Mouse (Mus musculus) heart, adult 18-20 months (tissue): ENCODE measurements around the gene Sbf1. TPM values are rescaled to one million over a fixed set of nuclear protein-coding genes. Genes with fewer than 3 reads are reported as not detected.

Experiments used
- DNase-seq, 2 experiments: peaks; one replicate each; pipeline ENCODE4 v3.0.0; 2021 to 2022; ENCODE audit warnings: mixed read lengths in 1 of 2
- microRNA-seq, 2 experiments: library from miRNA; unstranded; fragments of <30 nt; microRNA quantifications; one replicate each; pipeline ENCODE4 v1.2.0; 2022
- total RNA-seq, 2 experiments: library from RNA; stranded (reverse); gene quantifications; 2 replicates each; pipeline ENCODE4 v1.2.3; 2021

Gene Sbf1
- total RNA-seq, 2 experiments from 2014 or later: 57.6 to 57.8 TPM

- DNase-seq: no peak
Measured at GRCm38 (mm10) chr15:89284094-89284493, 31.0 kb downstream of the Sbf1 start.

- no peak for DNase-seq
Measured at GRCm38 (mm10) chr15:89282546-89282945, 32.6 kb downstream of the Sbf1 start.

- DNase-seq: no peak
Measured at GRCm38 (mm10) chr15:89277366-89277765, 37.7 kb downstream of the Sbf1 start.

GRCm38 (mm10) chr15:89275497-89275896, 39.6 kb downstream of the Sbf1 start:
- DNase-seq: no peak

GRCm38 (mm10) chr15:89264485-89264884, 50.6 kb downstream of the Sbf1 start:
- DNase-seq: no peak

GRCm38 (mm10) chr15:89258997-89259396, 56.1 kb downstream of the Sbf1 start:
- no peak for DNase-seq

GRCm38 (mm10) chr15:89255330-89255729, 59.8 kb downstream of the Sbf1 start:
- peak in 1 of 2 experiments; percentile 24 for DNase-seq

- no peak for DNase-seq
Measured at GRCm38 (mm10) chr15:89249063-89249462, 66.0 kb downstream of the Sbf1 start.

GRCm38 (mm10) chr15:89241025-89241424, 74.1 kb downstream of the Sbf1 start:
- no peak for DNase-seq

- peak; percentile 17 to 27 for DNase-seq
Measured at GRCm38 (mm10) chr15:89239751-89240392, 75.2 kb downstream of the Sbf1 start.

Small RNAs within 50 kb of the gene (microRNA-seq; reads per million reads assigned to microRNA genes)
- 0 to 0.81 reads per million in 2 experiments for gene Mir6959

Other genes with a start within 250 kb of the Sbf1 start
- 10 to 100 TPM; 46.6 to 56.5 TPM for gene Trabd, start 240.2 kb downstream of the Sbf1 start, total RNA-seq
- gene Selenoo, start 226.2 kb downstream of the Sbf1 start, total RNA-seq: 10 to 100 TPM; 16.1 to 16.5 TPM
- gene Tubgcp6, start 192.2 kb downstream of the Sbf1 start, total RNA-seq: 1 to 10 TPM; 7.4 to 8.5 TPM
- gene Hdac10, start 186.6 kb downstream of the Sbf1 start, total RNA-seq: 1 to 10 TPM; 6.3 to 7.4 TPM
- gene Mapk12, start 174.6 kb downstream of the Sbf1 start, total RNA-seq: 10 to 100 TPM; 24.4 to 24.8 TPM
- 1 to 10 TPM; 2.7 to 3.0 TPM for gene Mapk11, start 165.7 kb downstream of the Sbf1 start, total RNA-seq
- 10 to 100 TPM; 76.7 to 83.5 TPM for gene Plxnb2, start 134.5 kb downstream of the Sbf1 start, total RNA-seq
- gene Dennd6b, start 118.8 kb downstream of the Sbf1 start, total RNA-seq: 1 to 10 TPM; 8.3 to 9.6 TPM
- gene Ppp6r2, start 103.8 kb downstream of the Sbf1 start, total RNA-seq: 10 to 100 TPM; 75.1 to 76.9 TPM
- not detected for gene Adm2, start 7.4 kb upstream of the Sbf1 start, total RNA-seq
- gene Miox, start 19.1 kb upstream of the Sbf1 start, total RNA-seq: not detected
- 10 to 100 TPM; 25.8 to 26.1 TPM for gene Lmf2, start 40.3 kb upstream of the Sbf1 start, total RNA-seq
- gene Ncaph2, start 40.4 kb upstream of the Sbf1 start, total RNA-seq: 10 to 100 TPM; 50.7 to 62.9 TPM
- 10 to 100 TPM; 29.0 to 30.9 TPM for gene Sco2, start 58.5 kb upstream of the Sbf1 start, total RNA-seq
- under 1 TPM; 0.49 to 0.50 TPM for gene Tymp, start 61.7 kb upstream of the Sbf1 start, total RNA-seq
- 1 to 10 TPM in 1 of 2 experiments, under 1 TPM in 1; 0.72 to 1.7 TPM for gene Odf3b, start 64.0 kb upstream of the Sbf1 start, total RNA-seq
- not detected for gene Klhdc7b, start 69.6 kb upstream of the Sbf1 start, total RNA-seq
- not detected for gene Syce3, start 95.2 kb upstream of the Sbf1 start, total RNA-seq
- gene Cpt1b, start 110.6 kb upstream of the Sbf1 start, total RNA-seq: 100 to 1,000 TPM; 559 to 601 TPM
- 1 to 10 TPM; 1.3 to 1.6 TPM for gene C730034F03Rik, start 114.3 kb upstream of the Sbf1 start, total RNA-seq
- gene Gm44502, start 114.4 kb upstream of the Sbf1 start, total RNA-seq: 1 to 10 TPM; 4.6 to 5.0 TPM
- 10 to 100 TPM; 44.8 to 55.0 TPM for gene Chkb, start 114.6 kb upstream of the Sbf1 start, total RNA-seq
- under 1 TPM; 0.07 to 0.33 TPM for gene Mapk8ip2, start 138.6 kb upstream of the Sbf1 start, total RNA-seq
- gene Arsa, start 162.1 kb upstream of the Sbf1 start, total RNA-seq: 10 to 100 TPM; 12.5 to 15.2 TPM
- gene Shank3, start 184.3 kb upstream of the Sbf1 start, total RNA-seq: 10 to 100 TPM; 35.9 to 40.4 TPM